Mouse (Mus musculus) limb, embryonic 11.5 days (tissue): ENCODE data around the gene Rpl36al. TPM values are rescaled to one million over a fixed set of nuclear protein-coding genes. Genes with fewer than 3 reads are reported as not detected.

Source experiments
- ATAC-seq: fragments of 200-750 bp; cut with Nextera tagmentation; 2 replicates; pipeline ENCODE4 v1.8.0; 2017; ENCODE audit warnings: low read depth; ENCODE audit not compliant: insufficient number of reproducible peaks, low FRiP score, low TSS enrichment
- DNase-seq: peaks from one replicate; pipeline ENCODE4 v3.0.0-alpha.2; 2015; ENCODE audit warnings: low spot score
- H3K27ac ChIP-seq: fragments of 300-500 bp; sonication (generic); replicated peaks from 2 replicates; pipeline ENCODE4 v1.5.1; 2014; ENCODE audit warnings: low read depth, mild to moderate bottlenecking, low read length
- H3K27me3 ChIP-seq: fragments of 300-500 bp; sonication (generic); 2 replicates; pipeline ENCODE4 v1.6.1; 2014; ENCODE audit warnings: mild to moderate bottlenecking, low read length, mixed read lengths; ENCODE audit not compliant: control insufficient read depth, insufficient read depth
- H3K36me3 ChIP-seq: fragments of 300-500 bp; sonication (generic); 2 replicates; pipeline ENCODE4 v1.6.1; 2014; ENCODE audit warnings: mild to moderate bottlenecking, low read length, moderate library complexity, mixed read lengths; ENCODE audit not compliant: control insufficient read depth, insufficient read depth
- H3K4me1 ChIP-seq: fragments of 300-500 bp; sonication (generic); 2 replicates; pipeline ENCODE4 v1.6.1; 2014; ENCODE audit warnings: low read length, mixed read lengths; ENCODE audit not compliant: control insufficient read depth, insufficient read depth
- H3K4me2 ChIP-seq: fragments of 300-500 bp; sonication (generic); 2 replicates; pipeline ENCODE4 v1.6.1; 2014; ENCODE audit warnings: low read depth, mild to moderate bottlenecking, moderate library complexity; ENCODE audit not compliant: severe bottlenecking
- H3K4me3 ChIP-seq: fragments of 300-500 bp; sonication (generic); 2 replicates; pipeline ENCODE4 v1.5.1; 2014; ENCODE audit warnings: low read depth, low read length
- H3K9ac ChIP-seq: fragments of 300-500 bp; sonication (generic); 2 replicates; pipeline ENCODE4 v1.6.1; 2014; ENCODE audit warnings: mild to moderate bottlenecking, low read length
- H3K9me3 ChIP-seq: fragments of 300-500 bp; sonication (generic); 2 replicates; pipeline ENCODE4 v1.6.1; 2016; ENCODE audit warnings: low read length; ENCODE audit not compliant: control insufficient read depth
- WGBS: fragments of 180-500 bp; shearing (Covaris S2); extraction: QIAGEN DNeasy Blood & Tissue Kit; methylation state at CpG from one replicate; pipeline ENCODE4 v1.1.7; 2014; 5-methylcytosine and 5-hydroxymethylcytosine counted together
- polyA plus RNA-seq: library from polyadenylated mRNA; unstranded; fragments of >200 nt; fragmentation: Nextera tagmentation; extraction: Ambion mirVana; gene quantifications from 2 replicates; pipeline ENCODE4 v1.2.1, GENCODE M21; 2014

Gene Rpl36al
- polyA plus RNA-seq, 1 experiment from 2014 or later: 561 TPM

DNA sequence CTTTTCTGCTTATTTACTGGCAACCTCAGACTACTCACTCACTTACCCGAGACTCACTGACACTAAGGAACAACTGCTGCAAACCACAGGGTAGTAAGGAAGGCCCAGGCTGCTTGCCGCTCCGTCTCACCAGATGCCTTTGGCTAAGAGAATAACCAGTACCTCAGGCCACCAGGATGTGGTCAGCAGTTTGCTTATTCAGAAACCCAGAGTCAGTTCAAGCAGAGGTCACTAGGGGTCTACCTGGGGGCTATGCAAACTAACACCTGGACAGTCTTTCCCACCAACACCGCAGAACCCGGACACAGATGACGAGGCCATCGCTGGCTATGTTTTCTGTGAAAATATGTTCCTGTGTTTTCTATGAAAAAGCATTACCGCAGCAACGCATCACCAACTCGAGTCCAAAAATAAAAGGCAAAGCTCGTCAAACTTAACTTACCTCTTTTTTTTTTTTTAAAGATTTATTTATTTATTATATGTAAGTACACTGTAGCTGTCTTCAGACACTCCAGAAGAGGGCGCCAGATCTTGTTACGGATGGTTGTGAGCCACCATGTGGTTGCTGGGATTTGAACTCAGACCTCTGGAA, 29.4 kb upstream of the Rpl36al start:
- H3K9me3 ChIP-seq: no peaks in the 10 kb centered on the region
- 95% methylated on average over 13 of the region's 13 CpGs for WGBS
- no peaks in the 10 kb centered on the region for H3K4me1 ChIP-seq
- DNase-seq (no peak), ATAC-seq (no peak)
- no peak overlapping the region for H3K9ac ChIP-seq
- H3K27me3 ChIP-seq: no peaks in the 10 kb centered on the region
- H3K4me3 ChIP-seq: no peak overlapping the region
- no peak overlapping the region for H3K27ac ChIP-seq
- H3K4me2 ChIP-seq: no peak overlapping the region
- H3K36me3 ChIP-seq: peaks cover 11% of the 10 kb centered on the region

DNA sequence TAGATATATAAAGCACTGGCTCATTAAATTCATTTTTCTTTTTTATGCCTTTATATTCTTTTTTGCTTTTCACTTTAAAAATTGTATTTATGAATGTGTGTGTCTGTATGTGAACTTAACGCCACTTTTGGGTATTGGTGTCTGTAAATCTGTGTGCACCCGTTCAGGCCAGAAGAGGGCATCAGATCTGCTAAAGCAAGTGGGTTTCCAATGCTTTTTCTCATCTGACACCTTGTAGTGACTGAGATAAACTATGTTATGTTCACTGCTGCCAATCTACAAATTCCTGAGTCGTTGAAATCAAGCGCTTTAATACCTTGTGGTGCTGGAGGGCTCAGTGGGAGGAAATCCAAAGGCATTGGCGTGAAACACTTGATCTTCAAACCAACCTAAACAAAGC, 27.2 kb upstream of the Rpl36al start:
- DNase-seq (no peak), ATAC-seq (no peak)
- 87% methylated on average over 5 of the region's 5 CpGs for WGBS
- peaks cover 15% of the 10 kb centered on the region for H3K36me3 ChIP-seq
- H3K9ac ChIP-seq: no peak overlapping the region
- no peaks in the 10 kb centered on the region for H3K9me3 ChIP-seq
- no peaks in the 10 kb centered on the region for H3K4me1 ChIP-seq
- no peak overlapping the region for H3K4me3 ChIP-seq
- no peaks in the 10 kb centered on the region for H3K27me3 ChIP-seq
- no peak overlapping the region for H3K27ac ChIP-seq
- no peak overlapping the region for H3K4me2 ChIP-seq

DNA sequence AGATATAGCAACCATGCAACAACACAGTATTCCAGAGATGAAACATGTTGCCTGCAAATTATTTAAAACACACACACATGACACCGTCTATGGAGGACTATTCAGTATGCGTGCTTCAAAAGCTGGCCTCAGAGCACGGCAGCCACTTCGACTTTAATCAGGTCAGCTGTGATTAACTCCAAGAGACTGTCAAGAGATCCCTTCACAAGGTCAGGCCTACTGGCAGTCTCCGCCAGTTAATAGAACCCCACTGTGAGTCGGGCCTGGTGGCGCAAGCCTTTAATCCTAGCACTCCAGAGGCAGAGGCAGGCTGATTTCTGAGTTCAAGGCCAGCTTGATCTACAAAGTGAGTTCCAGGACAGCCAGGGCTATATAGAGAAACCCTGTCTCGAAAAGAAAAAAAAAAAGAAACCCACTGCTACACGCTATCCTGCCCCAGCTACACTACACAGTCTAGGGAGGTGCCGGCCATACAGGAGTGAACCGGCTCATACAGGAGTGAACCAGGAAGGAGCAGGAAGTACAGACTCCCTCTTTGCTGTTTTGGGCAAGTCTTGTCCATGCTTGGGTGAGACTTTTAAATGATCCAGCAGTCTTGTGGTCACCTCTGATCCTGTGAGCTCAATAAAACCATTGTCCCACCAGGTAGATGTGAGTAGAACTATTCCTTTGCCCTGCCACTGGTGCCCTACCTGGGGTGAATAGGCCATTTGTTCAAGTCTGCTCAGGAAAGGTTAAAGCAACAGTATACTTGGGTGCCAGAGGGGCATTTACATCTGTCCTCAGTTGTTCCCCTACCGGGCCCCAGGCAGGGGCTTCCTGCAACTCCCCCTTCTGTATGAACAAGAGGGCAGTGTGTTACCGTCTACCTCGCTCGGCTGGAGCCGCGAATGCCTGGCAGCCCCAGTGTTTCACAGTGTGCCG, 26.4 kb upstream of the Rpl36al start:
- Histone ChIP-seq H3K4me1 (no peaks in the 10 kb centered on the region), H3K27me3 (no peaks in the 10 kb centered on the region), H3K27ac (no peak overlapping the region), H3K4me3 (no peak overlapping the region), H3K4me2 (no peak overlapping the region), H3K9me3 (no peaks in the 10 kb centered on the region), H3K9ac (no peak overlapping the region), H3K36me3 (peaks cover 15% of the 10 kb centered on the region)
- ATAC-seq: peak; percentile 55; the same call in 1 of the 2 replicates
- no peak for DNase-seq
- WGBS: 93% methylated on average over 18 of the region's 18 CpGs

DNA sequence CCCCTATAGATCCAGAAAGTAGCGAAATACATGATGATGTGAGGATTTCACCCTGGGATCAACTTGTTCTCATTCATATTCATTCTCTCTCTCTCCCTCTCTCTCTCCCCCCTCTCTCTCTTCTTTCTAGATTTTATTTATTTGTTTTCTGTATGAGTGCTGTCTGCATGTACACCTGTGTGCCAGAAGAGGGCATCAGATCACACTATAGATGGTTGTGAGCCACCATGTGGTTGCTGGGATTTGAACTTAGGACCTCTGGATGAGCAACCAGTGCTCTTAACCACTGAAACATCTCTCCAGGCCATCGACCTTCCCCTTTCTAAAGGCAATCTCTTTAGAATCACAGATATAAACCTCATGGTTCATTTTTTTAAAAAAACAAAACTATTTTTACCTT, 24.6 kb upstream of the Rpl36al start:
- Histone ChIP-seq H3K27ac (no peak overlapping the region), H3K4me1 (no peaks in the 10 kb centered on the region), H3K9ac (no peak overlapping the region), H3K36me3 (peaks cover 15% of the 10 kb centered on the region), H3K4me3 (no peak overlapping the region), H3K27me3 (no peaks in the 10 kb centered on the region), H3K4me2 (no peak overlapping the region), H3K9me3 (no peaks in the 10 kb centered on the region)
- no peak for DNase-seq
- 84% methylated on average over 2 of the region's 2 CpGs for WGBS
- no peak for ATAC-seq

GRCm38 (mm10) chr12:69207926-69208325, 24.0 kb upstream of the Rpl36al start:
- peaks cover 15% of the 10 kb centered on the region for H3K36me3 ChIP-seq
- no peak overlapping the region for H3K4me2 ChIP-seq
- H3K4me1 ChIP-seq: no peaks in the 10 kb centered on the region
- whole genome bisulfite sequencing: 94% methylated on average over 7 of the region's 7 CpGs
- DNase-seq (no peak), ATAC-seq (no peak)
- no peak overlapping the region for H3K27ac ChIP-seq
- no peak overlapping the region for H3K4me3 ChIP-seq
- no peaks in the 10 kb centered on the region for H3K27me3 ChIP-seq
- H3K9me3 ChIP-seq: no peaks in the 10 kb centered on the region
- no peak overlapping the region for H3K9ac ChIP-seq

DNA sequence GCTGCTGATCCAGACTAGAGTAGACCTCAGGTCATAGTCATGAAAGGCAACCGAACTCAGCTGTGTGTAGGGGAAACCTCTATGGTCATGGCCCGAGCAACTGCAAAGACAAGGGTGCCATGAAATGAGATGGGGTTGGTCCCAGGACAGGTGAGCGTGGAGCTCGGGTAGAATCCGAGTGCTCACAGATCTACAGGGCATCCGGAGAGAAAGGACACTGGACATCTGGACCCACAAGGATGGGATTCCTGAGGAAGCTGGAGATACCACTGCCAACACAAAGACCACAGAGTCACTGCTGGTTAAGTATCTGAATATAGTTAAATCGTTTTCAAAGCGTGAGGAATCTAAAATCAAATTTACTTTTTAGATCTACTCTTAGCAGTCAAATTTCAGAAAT, 23.5 kb upstream of the Rpl36al start:
- Histone ChIP-seq H3K9me3 (no peaks in the 10 kb centered on the region), H3K4me1 (no peaks in the 10 kb centered on the region), H3K4me2 (no peak overlapping the region), H3K27me3 (no peaks in the 10 kb centered on the region), H3K4me3 (no peak overlapping the region), H3K36me3 (peaks cover 14% of the 10 kb centered on the region), H3K27ac (no peak overlapping the region), H3K9ac (no peak overlapping the region)
- 92% methylated on average over 8 of the region's 8 CpGs for WGBS
- DNase-seq (no peak), ATAC-seq (no peak)

- Histone ChIP-seq H3K9ac (no peak within 1 kb of the TSS), H3K36me3 (peaks cover 14% of the 10 kb centered on the region; the same call in 1 of the 2 replicates), H3K4me2 (no peak within 1 kb of the TSS), H3K4me1 (no peaks in the 10 kb centered on the region), H3K27ac (no peak within 1 kb of the TSS), H3K27me3 (no peaks in the 10 kb centered on the region), H3K9me3 (no peaks in the 10 kb centered on the region), H3K4me3 (no peak within 1 kb of the TSS)
- no peak for DNase-seq
- no peak for ATAC-seq
- 91% methylated on average over 16 of the region's 16 CpGs for WGBS
These were observed 20.4 kb upstream of the Rpl36al start, which contains the start of gene Gm49384 for GRCm38 (mm10) chr12:69204052-69204833. TSS of gene Gm49384 (minus strand) at chr12:69204267.

- ATAC-seq (no peak), DNase-seq (no peak)
- Histone ChIP-seq H3K27ac (no peak overlapping the region), H3K9me3 (no peaks in the 10 kb centered on the region), H3K4me3 (no peak overlapping the region; the same call in 1 of the 2 replicates), H3K4me1 (peaks cover 4% of the 10 kb centered on the region; the same call in 1 of the 2 replicates), H3K27me3 (no peaks in the 10 kb centered on the region), H3K36me3 (peaks cover 7% of the 10 kb centered on the region; the same call in 1 of the 2 replicates), H3K4me2 (no peak overlapping the region), H3K9ac (no peak overlapping the region)
These were observed 15.1 kb upstream of the Rpl36al start for GRCm38 (mm10) chr12:69198985-69199384.
